9 mouse cellular contexts compared by ENCODE assay signal in genomic region chr2:162948221-162948620, GRCm38 (mm10). TPM values are rescaled to one million over a fixed set of nuclear protein-coding genes. Genes with fewer than 3 reads are reported as not detected.
A peak's percentile ranks its signal among the peaks of the same experiment; 100 is the strongest.
DNase-seq lines count a peak whose midpoint lies in the region; ATAC-seq lines count a peak whose summit lies in the region.
"Had no signal": no experiment of that assay in that cellular context is flagged by ENCODE, and none has a peak within 500 bp of the region (broad histone marks: within the 10 kb centered on the region; RNA-seq: fewer than 3 reads in every experiment).

No protein-coding gene starts in this region.

- H3K36me3 ChIP-seq in erythroblast, embryonic 14.5 days (ENCODE audit: control insufficient read depth) = no peaks in the 10 kb centered on the region
- H3K36me3 ChIP-seq in liver, embryonic 13.5 days = no peaks in the 10 kb centered on the region

- peaks cover 19% of the 10 kb centered on the region for H3K27me3 ChIP-seq in erythroblast, embryonic 14.5 days (ENCODE audit: control insufficient read depth)
- peaks cover 16% of the 10 kb centered on the region for H3K27me3 ChIP-seq in liver, embryonic 13.5 days

- WGBS in liver, embryonic 13.5 days (ENCODE audit: insufficient replicate concordance) = 47% methylated on average over 14 of the region's 14 CpGs

- H3K4me3 ChIP-seq in erythroblast, embryonic 14.5 days (replicated peaks) = peak overlapping the region; percentile 39
- peak overlapping the region; percentile 28 for H3K4me3 ChIP-seq in liver, embryonic 13.5 days (replicated peaks)

- ATAC-seq in erythroblast, adult 5-6 weeks (replicated peaks; ENCODE audit: low FRiP score, poor library complexity, severe bottlenecking) = no peak
- peak; percentile 71 for ATAC-seq in liver, embryonic 13.5 days (ENCODE audit: low read depth)
- ATAC-seq: inflammation-experienced regulatory T-cells, adult 6 months had no signal

- H3K4me2 ChIP-seq in liver, embryonic 13.5 days = peak overlapping the region; percentile 56

- H3K27ac ChIP-seq in liver, embryonic 13.5 days = no peak overlapping the region

- H3K4me1 ChIP-seq in erythroblast, embryonic 14.5 days (ENCODE audit: control insufficient read depth) = peaks cover 13% of the 10 kb centered on the region
- H3K4me1 ChIP-seq in liver, embryonic 13.5 days (replicated peaks) = peaks cover 12% of the 10 kb centered on the region

- no peak overlapping the region for H3K9ac ChIP-seq in liver, embryonic 13.5 days

- peak; percentile 40 to 47 for DNase-seq in right cerebral cortex, postnatal 10 days (ENCODE audit: low spot score in 2 of 2)
- DNase-seq in right cerebral cortex, postnatal 14 days = no peak
- no peak for DNase-seq in liver, embryonic 13.5 days
- DNase-seq in T-cell, adult 2 months (ENCODE audit: low spot score) = no peak
- no peak for DNase-seq in layer of hippocampus, adult 9-11 months
- no peak for DNase-seq in kidney, adult 8-10 months

- H3K9me3 ChIP-seq in erythroblast, embryonic 14.5 days (ENCODE audit: control insufficient read depth, low read length) = no peaks in the 10 kb centered on the region
- 0 out of 2 replicates have a peak, but pooled peaks cover 2% of the 10 kb centered on the region for H3K9me3 ChIP-seq in liver, embryonic 13.5 days (replicated peaks)

RNA-seq across cellular contexts. Expression of gene L3mbtl1, which starts 4.9 kb away (rescaled TPM):
- polyA plus RNA-seq in erythroblast, embryonic 14.5 days (2012) = 0.02 TPM in 1 of 2 replicates, not detected in the other
- total RNA-seq in erythroblast, adult 5-6 weeks (2015; ENCODE audit: low replicate concordance) = not detected in 2 replicates
- total RNA-seq in erythroblast, adult 5-6 weeks (2017; ENCODE audit: low replicate concordance) = 0.28 TPM in 1 of 2 replicates, not detected in the other
- polyA plus RNA-seq in liver, embryonic 13.5 days (2015; fragmentation: Nextera tagmentation; extraction: Ambion mirVana) = 0.03 and 0.06 TPM in 2 replicates

RNA-seq across cellular contexts. Expression of gene Srsf6, which starts 16.9 kb away (rescaled TPM):
- polyA plus RNA-seq in erythroblast, embryonic 14.5 days (2012) = 6.8 and 7.0 TPM in 2 replicates
- 59.0 and 69.2 TPM in 2 replicates for total RNA-seq in erythroblast, adult 5-6 weeks (2015; ENCODE audit: low replicate concordance)
- total RNA-seq in erythroblast, adult 5-6 weeks (2017; ENCODE audit: low replicate concordance) = 53.0 and 57.5 TPM in 2 replicates
- 138 and 164 TPM in 2 replicates for polyA plus RNA-seq in liver, embryonic 13.5 days (2015; fragmentation: Nextera tagmentation; extraction: Ambion mirVana)

RNA-seq across cellular contexts. Expression of gene Sgk2, which starts 38.9 kb away (rescaled TPM):
- not detected in 2 replicates for polyA plus RNA-seq in erythroblast, embryonic 14.5 days (2012)
- total RNA-seq in erythroblast, adult 5-6 weeks (2015; ENCODE audit: low replicate concordance) = not detected in 2 replicates
- total RNA-seq in erythroblast, adult 5-6 weeks (2017; ENCODE audit: low replicate concordance) = not detected in 2 replicates
- 2.7 and 4.6 TPM in 2 replicates for polyA plus RNA-seq in liver, embryonic 13.5 days (2015; fragmentation: Nextera tagmentation; extraction: Ambion mirVana)
- polyA plus RNA-seq: inflammation-experienced regulatory T-cells, adult 6 months had no signal

Comparison
In these comparisons a context has a peak if more than half of its experiments do, and no peak if none do; other contexts are left out.
1. DNase-seq: peak in right cerebral cortex, postnatal 10 days (2 of 2); none in right cerebral cortex, postnatal 14 days (single experiment), liver, embryonic 13.5 days (single experiment), T-cell, adult 2 months (single experiment), layer of hippocampus, adult 9-11 months (single experiment) and kidney, adult 8-10 months (0 of 2).
2. RNA of gene Srsf6, which starts 16.9 kb away (polyA plus RNA-seq): 138 to 164 TPM in liver, embryonic 13.5 days; 6.8 to 7.0 TPM in erythroblast, embryonic 14.5 days; every median in the first group is over 10 times any median in the second.